Mouse (Mus musculus) bone marrow, adult 2 months (tissue): ENCODE data around the gene Pcdh10.

Experiments used
- CTCF ChIP-seq: fragments of 200-500 bp; IDR thresholded peaks from 2 replicates; pipeline ENCODE4 v1.5.1; 2011; ENCODE audit warnings: low read length, control low read depth; ENCODE audit not compliant: control insufficient read depth, insufficient read depth
- POLR2A ChIP-seq: fragments of 200-500 bp; IDR thresholded peaks from 2 replicates; pipeline ENCODE4 v1.6.1; 2011; ENCODE audit warnings: low read depth, mild to moderate bottlenecking, control low read depth, low read length, borderline replicate concordance; ENCODE audit not compliant: control insufficient read depth

DNA sequence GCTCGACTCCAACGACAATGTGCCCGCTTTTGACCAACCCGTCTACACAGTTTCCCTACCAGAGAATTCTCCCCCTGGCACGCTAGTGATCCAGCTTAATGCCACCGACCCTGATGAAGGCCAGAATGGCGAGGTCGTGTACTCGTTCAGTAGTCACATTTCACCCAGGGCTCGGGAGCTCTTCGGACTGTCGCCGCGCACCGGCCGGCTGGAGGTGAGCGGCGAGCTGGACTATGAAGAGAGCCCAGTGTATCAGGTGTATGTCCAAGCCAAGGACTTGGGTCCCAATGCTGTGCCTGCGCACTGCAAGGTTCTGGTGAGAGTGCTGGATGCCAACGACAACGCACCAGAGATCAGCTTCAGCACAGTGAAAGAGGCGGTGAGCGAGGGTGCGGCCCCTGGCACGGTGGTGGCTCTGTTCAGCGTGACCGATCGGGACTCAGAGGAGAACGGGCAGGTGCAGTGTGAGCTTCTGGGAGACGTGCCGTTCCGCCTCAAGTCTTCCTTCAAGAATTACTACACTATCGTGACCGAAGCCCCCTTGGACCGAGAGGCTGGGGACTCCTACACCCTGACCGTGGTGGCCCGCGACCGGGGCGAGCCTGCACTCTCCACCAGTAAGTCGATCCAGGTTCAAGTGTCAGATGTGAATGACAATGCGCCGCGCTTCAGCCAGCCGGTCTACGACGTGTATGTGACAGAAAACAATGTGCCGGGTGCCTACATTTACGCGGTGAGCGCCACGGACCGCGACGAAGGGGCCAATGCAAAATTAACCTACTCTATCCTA lies 2.0 kb downstream of the Pcdh10 start:
- TF ChIP-seq CTCF = no peak
- no peak for TF ChIP-seq POLR2A
